Mouse (Mus musculus) retina, postnatal 1 day (tissue): ENCODE measurements around the gene Spata2.
A peak's percentile ranks its signal among the peaks of the same experiment; 100 is the strongest.

Source experiments
- DNase-seq: peaks from one replicate; pipeline ENCODE4 v3.0.0-alpha.2; 2012

The Spata2 gene

DNA sequence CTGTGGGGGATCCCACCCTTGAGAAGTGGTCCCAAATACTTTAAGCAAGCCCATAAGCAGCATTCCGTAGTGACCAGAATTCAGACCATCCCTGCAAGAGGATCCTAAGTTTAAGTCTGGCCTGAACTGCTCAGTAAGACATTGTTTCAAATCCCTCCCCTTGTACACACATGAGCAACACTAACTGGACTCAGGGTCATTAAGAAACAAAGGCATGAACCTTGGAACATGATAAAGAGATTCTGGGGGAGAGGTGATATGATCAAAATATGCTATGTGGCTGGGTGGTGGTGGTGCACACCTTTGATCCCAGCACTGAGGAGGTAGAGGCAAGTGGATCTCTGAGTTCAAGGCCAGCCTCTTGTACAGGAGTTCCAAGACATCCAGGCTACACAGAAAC is 13.2 kb downstream of the Spata2 start:
- no peak for DNase-seq

- no peak for DNase-seq
Observed at GRCm38 (mm10) chr2:167478128-167478527, 14.6 kb downstream of the Spata2 start.

DNA sequence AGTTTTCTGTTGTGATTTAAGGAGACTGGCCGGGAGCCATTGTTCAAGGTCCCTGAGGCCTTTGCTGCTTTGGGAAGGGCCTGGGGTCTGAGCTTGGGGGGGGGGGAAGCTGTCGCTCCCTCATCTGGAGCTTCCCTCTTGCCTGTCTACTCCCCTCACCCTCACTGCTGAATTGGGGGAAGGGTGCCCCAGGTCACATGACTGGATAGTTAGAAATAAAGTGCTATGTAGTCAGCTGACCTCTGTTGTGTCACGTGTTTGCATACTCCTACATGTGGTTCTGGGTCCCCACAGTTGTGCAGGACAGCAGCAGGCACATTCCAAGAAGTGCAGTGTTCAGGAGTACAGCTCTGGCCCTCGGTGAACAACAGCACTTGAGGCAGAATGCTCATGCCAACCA is 15.9 kb downstream of the Spata2 start:
- peak; percentile 55 for DNase-seq

DNA sequence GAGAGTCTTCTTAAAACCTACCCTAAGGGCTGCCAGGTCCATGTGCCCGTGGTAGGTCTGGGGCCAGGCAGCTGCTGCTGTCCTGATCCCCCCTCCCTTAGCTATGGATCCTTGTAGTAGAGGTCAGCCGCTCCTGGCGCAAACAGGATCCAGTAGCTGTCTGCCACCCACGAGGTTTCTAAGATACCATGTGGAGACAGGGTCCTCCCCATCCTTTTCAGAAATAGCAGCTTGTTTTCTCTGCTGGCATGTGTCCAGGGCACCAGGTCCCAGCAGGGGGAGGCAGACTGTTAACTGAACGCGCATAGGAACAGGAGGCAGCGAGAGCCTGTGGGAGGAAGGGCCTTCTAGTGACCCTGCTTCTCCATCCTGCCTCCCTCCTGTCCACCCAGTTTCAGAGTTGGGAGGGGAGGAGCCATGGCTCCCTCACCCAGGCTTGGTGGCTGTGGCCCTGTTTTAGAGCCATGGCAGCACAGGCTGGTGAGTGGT is 16.4 kb downstream of the Spata2 start:
- DNase-seq, result peak; percentile 93

GRCm38 (mm10) chr2:167475596-167475995 is 17.1 kb downstream of the Spata2 start:
- DNase-seq, result peak; percentile 7

- no peak for DNase-seq
Observed at GRCm38 (mm10) chr2:167474218-167474617, 18.5 kb downstream of the Spata2 start.

- DNase-seq, result no peak
Observed at GRCm38 (mm10) chr2:167471585-167471984, 21.1 kb downstream of the Spata2 start.

DNA sequence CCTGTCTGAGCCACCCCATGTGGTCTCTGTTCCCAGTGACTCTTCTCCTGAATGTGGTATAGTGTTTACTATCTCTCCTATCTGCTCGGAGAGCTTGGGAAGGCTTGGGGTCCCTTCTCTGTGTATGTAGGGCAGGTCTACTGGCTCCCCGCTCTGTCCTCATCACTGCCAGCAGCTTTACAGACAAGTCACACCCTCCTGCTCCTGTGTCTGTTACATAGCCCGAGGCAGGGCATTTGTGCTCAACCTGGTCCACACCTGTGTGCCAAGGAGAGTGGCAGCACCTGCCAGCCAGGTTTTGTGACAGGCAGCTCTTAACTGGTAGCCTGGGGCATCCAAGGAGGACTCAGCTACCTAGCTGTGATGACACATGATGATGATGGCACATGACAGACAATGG is 22.1 kb downstream of the Spata2 start:
- DNase-seq, result no peak

GRCm38 (mm10) chr2:167468444-167468843 is 24.2 kb downstream of the Spata2 start:
- no peak for DNase-seq

DNA sequence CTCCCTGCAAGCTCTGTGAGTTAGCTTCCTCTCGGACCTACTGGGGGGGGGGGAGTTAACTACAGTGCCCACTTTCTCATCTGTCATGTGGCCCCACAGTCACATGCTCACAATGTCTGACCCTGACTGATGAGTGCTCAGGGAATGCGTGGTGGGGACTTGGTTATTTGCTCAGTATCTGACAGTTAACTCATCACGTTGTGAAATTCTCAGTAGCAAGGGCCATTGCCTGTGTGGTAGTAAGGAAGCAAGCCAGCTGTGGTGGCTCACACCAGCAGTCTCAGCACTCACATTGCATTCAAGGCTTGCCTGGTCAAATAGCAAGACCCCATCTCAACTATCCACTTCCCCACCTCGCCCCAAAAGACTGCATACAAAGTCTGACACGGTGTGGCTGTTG is 25.5 kb downstream of the Spata2 start:
- DNase-seq, result no peak

- no peak for DNase-seq
Observed at GRCm38 (mm10) chr2:167465951-167466350, 26.7 kb downstream of the Spata2 start.

DNA sequence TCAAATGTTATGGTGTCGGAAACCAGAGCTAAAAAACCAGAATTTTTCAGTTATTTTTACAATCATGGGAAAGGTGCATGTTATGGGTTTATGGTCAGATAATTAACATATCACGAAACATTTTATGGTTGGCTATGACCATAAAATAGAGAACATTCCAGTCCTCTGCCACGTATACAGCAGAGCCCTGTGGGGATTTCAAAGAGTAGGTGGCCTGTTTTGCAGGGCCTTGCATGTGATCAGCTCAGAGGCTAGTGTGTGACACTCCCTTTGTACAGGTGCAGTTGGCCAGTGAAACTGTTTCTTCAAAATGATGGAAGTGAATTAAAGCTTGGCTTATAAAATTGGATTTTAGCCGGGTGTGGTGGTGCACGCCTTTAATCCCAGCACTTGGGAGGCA is 28.9 kb downstream of the Spata2 start:
- DNase-seq, result no peak

DNA sequence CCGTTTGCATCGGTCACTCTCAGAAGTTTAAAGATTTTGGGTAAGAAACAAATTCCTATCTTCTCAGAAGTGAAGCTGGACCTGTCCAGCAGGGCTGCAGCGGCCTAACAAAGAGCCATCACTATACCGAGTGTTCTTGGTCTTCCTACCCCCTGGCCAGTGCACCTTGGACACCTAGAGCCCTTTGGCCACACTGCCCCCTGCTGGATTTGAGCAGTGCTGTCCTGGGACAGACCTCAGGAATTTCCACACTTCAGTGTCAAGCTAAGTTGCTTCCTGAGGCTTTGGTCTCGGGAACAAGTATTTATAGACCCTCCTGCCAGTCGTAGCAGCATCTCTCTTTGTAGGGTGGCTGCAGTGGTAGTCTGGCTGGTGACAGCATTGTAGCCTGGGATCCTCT is 29.7 kb downstream of the Spata2 start:
- peak; percentile 72 for DNase-seq

DNA sequence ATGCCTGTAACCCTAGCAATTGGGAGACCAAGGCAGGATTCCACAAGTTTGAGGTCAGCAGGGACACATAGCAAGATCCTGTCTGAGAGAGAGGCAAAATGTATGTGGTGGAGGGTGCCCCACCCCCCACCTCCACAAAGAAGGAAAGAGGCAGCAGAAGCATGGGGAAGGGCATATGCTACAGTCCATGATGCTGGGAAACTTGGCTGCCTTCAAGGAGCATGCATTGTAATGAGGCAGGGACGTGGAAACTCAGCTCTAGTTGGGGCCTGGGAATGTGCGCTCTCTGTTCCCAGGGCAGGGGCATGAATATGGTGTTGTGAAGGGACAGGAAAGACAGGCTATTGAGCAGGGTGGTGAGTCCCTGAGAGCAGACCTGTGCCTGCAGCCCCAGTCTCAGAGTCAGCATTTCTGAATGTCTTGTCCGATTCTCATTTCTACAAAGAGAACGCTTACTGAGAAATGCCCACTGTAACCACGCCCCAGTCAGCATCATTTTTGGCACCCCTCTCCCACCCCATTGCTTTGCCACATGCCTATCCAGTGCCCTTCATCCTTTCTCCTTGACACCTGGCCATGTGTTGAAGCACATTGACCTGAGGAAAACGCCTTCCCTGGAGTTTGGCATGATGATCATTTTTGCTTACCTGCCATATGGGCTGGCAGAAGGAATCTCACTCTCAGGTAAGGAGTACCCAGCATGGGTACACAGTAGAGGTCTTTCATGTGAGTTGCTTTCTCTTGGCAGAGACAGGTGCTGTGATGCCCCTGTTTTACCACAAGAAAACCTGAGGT is 33.4 kb downstream of the Spata2 start:
- DNase-seq, result no peak

DNA sequence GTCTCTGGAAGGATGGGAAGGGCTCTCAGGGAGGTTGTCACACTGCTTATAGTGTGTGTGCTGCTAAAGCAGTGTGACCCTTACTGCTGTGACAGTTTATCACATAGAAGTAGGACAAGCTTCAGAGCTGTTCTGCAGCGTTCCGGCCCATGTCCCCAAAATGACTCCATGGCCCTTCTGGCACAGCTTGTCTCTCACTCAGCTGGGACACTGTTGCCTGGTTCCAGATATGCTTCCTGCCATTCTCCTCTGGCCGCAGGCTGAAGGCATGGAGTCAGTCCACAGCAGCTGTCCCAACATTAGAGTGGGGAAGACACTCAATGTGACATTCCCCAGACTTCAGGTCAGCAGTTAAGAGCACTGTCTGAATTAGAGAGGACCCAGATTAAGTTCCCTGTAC is 34.1 kb downstream of the Spata2 start:
- DNase-seq, result no peak

GRCm38 (mm10) chr2:167457213-167457612 is 35.5 kb downstream of the Spata2 start:
- DNase-seq, result no peak

DNA sequence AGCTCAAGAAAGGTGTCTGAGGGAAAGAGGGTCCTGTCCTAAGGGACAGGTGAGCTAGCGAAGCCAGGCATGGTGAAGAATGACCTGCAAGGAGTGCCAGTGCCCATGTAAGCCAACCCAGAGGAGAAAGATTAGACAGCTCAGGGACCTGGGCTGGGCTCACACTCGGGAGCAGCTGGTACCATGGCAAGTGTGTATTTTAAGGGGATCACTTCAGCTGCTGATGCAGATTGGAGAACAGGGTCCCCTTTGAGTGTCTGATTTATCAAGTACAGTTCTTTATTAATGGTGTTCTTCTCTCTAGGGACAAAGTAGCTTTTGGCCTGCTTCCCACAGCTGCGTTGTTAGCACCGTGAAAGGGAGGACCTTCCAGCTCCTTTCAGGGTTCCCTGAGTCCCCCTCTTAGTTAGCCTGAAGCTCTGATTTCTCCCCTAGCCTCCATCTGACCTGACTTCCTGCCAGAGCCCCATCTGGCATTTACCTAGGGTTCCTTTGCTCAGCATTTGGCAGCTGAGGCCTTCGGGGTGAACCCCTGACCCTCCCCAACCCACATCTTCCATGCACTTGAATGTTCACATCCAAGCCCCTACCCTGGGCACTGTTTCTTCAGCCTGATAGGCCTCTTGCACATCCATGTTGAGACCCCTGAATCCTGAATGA is 36.2 kb downstream of the Spata2 start:
- DNase-seq, result no peak

DNA sequence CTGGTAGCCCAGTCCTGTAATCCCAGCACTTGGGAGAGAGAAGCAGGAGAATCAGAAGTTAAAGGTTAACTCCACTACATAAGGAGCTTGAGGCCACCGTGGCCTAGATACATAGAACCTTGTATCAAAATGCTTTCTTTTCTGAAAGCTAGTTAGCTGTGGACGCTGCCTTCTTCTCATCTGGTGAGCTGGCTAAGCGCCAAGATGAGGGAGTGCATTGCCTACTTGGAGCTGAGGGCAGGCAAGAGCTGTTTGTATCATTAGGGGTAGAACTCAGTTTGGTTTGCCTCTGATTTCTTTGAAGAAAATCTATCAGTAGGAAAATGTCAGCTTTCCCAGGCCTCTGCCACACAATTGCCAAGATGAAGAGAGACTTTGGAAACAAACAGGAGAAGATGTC is 38.9 kb downstream of the Spata2 start:
- DNase-seq, result no peak

DNA sequence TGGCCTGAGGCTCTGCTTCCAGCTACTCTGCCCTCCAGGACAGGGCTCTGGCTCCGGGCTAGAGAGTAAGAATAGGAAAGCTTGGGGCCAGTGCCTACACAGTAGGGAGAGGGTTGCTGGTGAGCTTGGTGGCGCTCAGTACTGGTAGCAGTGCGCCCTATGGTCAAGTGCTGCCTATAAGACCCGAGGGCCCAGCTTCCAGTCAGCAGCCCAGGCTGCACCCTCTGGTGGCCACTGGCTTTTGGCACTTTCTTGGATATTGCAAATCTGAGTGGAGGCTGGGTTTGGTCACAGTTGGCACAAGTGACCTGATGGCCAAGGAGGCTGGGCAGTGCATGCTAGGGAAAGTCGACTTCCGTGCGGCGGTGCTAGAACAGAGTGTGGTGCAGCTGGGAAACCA is 42.0 kb downstream of the Spata2 start:
- DNase-seq, result no peak

DNA sequence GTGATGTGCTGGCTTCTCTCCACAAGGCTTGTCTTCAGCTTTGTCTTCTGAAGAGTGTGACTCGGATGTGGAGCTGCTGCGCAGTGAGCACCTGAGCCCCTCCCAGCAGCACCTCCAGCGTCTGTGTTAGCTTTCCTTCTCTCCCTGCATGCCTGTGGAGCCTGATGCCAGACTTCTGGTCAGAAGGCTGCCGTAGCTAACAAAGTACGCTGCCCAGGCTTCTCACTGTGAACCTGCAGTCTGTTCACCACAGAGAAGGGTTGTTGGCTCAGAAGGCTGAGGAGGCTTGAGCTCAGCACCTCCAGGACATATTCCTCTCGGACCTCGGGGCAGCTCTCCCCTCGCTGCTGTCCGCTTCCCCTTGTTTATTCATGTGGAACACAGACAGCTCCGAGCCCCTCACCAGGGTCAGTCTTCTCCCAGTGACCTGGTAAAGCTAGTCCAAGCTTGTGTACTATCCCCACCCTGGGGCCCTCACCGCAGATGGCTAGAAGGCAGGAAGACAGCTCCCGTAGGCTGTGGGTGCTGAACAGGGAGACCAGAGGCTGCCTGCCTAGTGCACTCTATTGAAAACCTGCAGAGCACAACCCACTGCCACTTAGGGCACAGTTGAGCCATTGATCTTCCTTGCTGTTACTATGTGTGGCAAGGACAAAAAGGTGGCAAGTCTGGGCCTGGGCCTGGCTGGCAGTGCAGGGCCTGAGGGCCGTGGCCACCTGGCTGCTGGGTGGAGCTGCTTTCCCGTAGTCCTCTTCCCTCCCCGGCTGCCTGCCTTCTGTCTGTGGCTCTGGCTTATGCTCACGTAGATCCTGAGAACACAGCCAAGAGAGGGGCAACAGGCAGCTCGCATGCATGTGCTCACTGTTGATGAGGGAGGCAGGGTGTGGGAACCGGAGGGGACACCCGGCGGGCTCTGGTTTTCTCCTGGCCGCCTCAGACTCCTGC is 43.1 kb downstream of the Spata2 start:
- DNase-seq, result no peak

GRCm38 (mm10) chr2:167447629-167448028 is 45.1 kb downstream of the Spata2 start:
- DNase-seq, result no peak

- DNase-seq, result no peak
Observed at GRCm38 (mm10) chr2:167447207-167447606, 45.5 kb downstream of the Spata2 start.
